Mouse (Mus musculus): ENCODE measurements at regions not wholly inside any gene's neighbourhood (a gene's known extent, or its start where the extent isn't known, plus 50 kb on each side); places are given as distances from the start of the nearest gene placed in this dataset.

GRCm38 (mm10) chr9:87784872-87785271 is 53.8 kb upstream of the Tbx18 start:
- no peak for DNase-seq (ENCODE audit: low read depth)

- no peak for DNase-seq (ENCODE audit: low read depth)
Observed at GRCm38 (mm10) chr9:87811746-87812145, 80.7 kb upstream of the Tbx18 start.

- no peak for DNase-seq (ENCODE audit: low read depth)
Observed at GRCm38 (mm10) chr9:87822276-87822675, 91.2 kb upstream of the Tbx18 start.

GRCm38 (mm10) chr9:87824691-87825230 is 93.7 kb upstream of the Tbx18 start:
- no peak for DNase-seq (ENCODE audit: low read depth)

- DNase-seq (ENCODE audit: low read depth): no peak
Observed at GRCm38 (mm10) chr9:87843898-87844297, 112.8 kb upstream of the Tbx18 start.

GRCm38 (mm10) chr9:87844453-87844852 is 113.4 kb upstream of the Tbx18 start:
- no peak for DNase-seq (ENCODE audit: low read depth)

GRCm38 (mm10) chr9:87848882-87849281 is 117.8 kb upstream of the Tbx18 start:
- DNase-seq (ENCODE audit: low read depth): no peak

- DNase-seq (ENCODE audit: low read depth): no peak
Observed at GRCm38 (mm10) chr9:87850133-87850532, 119.1 kb upstream of the Tbx18 start.

- no peak for DNase-seq (ENCODE audit: low read depth)
Observed at GRCm38 (mm10) chr9:87861588-87861987, 130.5 kb upstream of the Tbx18 start.

- no peak for DNase-seq (ENCODE audit: low read depth)
Observed at GRCm38 (mm10) chr9:87865236-87865635, 134.2 kb upstream of the Tbx18 start.

- no peak for DNase-seq (ENCODE audit: low read depth)
Observed at GRCm38 (mm10) chr9:87872384-87872905, 141.4 kb upstream of the Tbx18 start.

- no peak for DNase-seq (ENCODE audit: low read depth)
Observed at GRCm38 (mm10) chr9:87882587-87882986, 151.5 kb upstream of the Tbx18 start.

GRCm38 (mm10) chr9:87883069-87883468 is 152.0 kb upstream of the Tbx18 start:
- no peak for DNase-seq (ENCODE audit: low read depth)

GRCm38 (mm10) chr9:87894051-87894450 is 163.0 kb upstream of the Tbx18 start:
- DNase-seq (ENCODE audit: low read depth): no peak

GRCm38 (mm10) chr9:87894596-87894995 is 163.5 kb upstream of the Tbx18 start:
- no peak for DNase-seq (ENCODE audit: low read depth)

- no peak for DNase-seq (ENCODE audit: low read depth)
Observed at GRCm38 (mm10) chr9:87895526-87895925, 164.5 kb upstream of the Tbx18 start.

GRCm38 (mm10) chr9:87897336-87897735 is 166.3 kb upstream of the Tbx18 start:
- DNase-seq (ENCODE audit: low read depth): no peak

- no peak for DNase-seq (ENCODE audit: low read depth)
Observed at GRCm38 (mm10) chr9:87899368-87899767, 168.3 kb upstream of the Tbx18 start.

GRCm38 (mm10) chr9:87899800-87900199 is 168.7 kb upstream of the Tbx18 start:
- DNase-seq (ENCODE audit: low read depth): no peak

GRCm38 (mm10) chr9:87921291-87921690 is 190.2 kb upstream of the Tbx18 start:
- no peak for DNase-seq (ENCODE audit: low read depth)

GRCm38 (mm10) chr9:87925151-87925550 is 194.1 kb upstream of the Tbx18 start:
- DNase-seq (ENCODE audit: low read depth): no peak

GRCm38 (mm10) chr9:87933230-87933629 is 202.2 kb upstream of the Tbx18 start:
- DNase-seq (ENCODE audit: low read depth): no peak

- DNase-seq (ENCODE audit: low read depth): no peak
Observed at GRCm38 (mm10) chr9:87952426-87952825, 221.4 kb upstream of the Tbx18 start.

- DNase-seq (ENCODE audit: low read depth): no peak
Observed at GRCm38 (mm10) chr9:87954941-87955340, 223.9 kb upstream of the Tbx18 start.
